Mouse (Mus musculus): ENCODE measurements at regions not wholly inside any gene's neighbourhood (a gene's known extent, or its start where the extent isn't known, plus 50 kb on each side); places are given as distances from the start of the nearest gene placed in this dataset.

DNA sequence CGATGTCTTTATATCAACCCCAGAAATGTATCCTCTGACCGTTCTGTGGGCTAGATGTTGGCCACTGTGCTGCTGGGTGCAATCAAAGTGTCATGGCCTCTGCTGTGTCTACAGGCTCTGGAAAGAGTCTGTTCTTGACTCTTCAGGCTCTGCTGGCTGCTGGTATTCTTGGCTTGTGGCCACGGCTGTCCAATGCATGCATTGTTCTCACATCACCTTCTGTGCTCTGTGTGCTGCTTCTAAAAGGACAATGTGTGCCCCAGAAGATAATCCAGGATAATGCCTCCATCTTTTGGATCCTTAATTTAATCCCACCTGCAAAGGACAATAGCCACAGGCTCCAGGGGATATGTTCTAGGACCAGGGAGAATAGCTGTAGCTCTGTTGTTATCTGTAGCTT is 77.5 kb upstream of the Dapl1 start:
- DNase-seq (ENCODE audit: low read depth, low spot score) = no peak

DNA sequence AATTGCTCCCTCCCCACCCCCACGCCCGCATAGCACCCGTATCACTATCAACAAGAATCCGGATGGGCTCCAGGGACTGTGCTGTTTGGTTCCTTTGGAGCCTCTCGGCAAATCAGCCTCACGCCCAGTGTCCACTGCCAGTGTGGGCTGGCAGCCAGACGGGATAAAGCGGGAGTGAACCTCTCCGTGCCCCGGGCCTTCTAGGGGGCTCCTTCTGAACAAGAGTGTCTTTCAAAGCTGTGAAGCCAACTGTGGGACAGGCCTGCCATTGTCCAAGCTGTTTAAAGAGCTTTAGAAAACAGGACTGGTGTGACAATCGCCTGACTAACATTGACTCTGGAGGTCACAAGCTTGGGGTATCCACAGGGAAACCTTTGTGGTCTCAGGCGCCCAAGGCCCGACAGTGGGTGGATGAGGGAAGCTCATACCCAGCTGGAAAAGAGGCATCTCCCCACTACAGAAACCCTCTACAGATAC is 76.9 kb upstream of the Dapl1 start:
- no peak for DNase-seq (ENCODE audit: low read depth, low spot score)

DNA sequence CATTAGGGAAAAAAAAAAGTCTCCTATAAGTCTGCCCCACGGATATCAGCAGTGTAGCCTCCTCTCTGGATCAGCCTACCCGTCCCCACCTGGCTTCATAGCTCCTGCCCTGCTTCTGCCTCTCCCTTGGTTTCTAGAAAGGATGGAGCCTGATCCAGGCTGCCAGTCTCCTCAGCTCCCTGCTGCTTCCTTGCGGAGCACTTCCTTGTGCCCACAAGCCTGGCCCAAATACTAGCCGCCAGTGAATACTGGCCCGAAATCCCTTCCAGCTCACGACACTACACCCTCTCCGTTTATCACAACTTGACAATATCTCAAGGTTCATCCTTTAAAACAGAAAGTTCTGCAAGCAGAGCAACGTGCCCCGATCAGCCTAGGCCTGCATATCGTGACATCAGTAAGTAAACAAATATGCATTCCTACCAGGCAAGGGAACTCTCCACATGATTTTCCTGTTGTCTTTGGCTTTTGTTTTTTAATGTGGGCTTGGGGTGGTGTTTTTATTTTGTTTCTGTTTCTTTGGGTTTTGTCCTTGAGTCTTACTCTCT is 76.3 kb upstream of the Dapl1 start:
- no peak for DNase-seq (ENCODE audit: low read depth, low spot score)

DNA sequence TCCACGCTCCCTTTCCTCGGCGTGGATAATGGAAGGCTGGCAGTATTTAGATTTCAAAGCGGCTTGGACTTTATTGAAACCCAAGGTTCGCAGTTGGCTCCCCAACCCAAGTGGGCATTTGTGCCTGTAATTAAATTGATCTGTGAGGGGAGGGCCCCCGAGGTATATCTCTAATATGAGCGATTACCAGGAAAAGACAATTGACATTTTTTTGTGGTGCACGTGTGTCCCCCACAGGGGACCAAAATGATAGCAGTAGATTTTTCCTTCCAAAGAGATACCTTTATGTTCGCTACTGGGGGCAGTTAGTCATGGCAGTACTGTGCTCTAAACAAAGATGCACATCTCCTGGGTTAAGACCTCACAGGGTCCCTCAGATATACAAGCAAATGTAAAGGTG is 69.8 kb upstream of the Dapl1 start:
- no peak for DNase-seq (ENCODE audit: low read depth, low spot score)

DNA sequence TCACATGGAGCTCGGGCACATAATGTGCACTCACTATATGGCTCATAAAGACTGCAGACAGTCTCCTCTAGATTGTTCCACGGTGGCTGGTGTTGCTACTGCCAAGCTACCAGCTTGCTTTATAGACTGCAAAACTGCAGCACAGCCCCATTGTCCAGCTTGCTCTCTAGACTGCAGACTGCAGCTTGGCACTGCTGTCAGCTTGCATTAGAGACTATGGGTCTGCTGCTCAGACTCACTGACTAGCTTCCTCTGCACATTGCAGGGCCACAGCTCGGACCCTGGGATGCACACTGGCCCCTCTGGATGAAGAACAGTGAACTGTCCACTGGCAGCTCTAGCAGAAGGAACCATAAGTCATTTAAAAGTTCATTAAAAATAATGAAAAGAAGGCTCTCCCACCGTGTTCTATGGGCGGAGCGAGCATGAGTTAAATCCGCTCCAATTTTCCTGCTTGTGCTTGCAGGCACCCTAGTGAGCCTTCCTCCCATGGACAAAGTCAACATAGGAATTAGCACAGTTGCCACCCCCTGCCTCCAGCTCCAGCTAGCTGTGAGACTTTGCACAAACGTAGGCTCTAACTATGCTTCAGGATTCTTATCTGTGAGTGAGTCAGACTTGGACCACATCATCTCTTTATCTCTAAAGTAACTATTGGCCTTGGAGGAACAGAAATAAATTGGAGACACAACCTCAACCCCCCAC is 67.8 kb upstream of the Dapl1 start:
- no peak for DNase-seq (ENCODE audit: low read depth, low spot score)

DNA sequence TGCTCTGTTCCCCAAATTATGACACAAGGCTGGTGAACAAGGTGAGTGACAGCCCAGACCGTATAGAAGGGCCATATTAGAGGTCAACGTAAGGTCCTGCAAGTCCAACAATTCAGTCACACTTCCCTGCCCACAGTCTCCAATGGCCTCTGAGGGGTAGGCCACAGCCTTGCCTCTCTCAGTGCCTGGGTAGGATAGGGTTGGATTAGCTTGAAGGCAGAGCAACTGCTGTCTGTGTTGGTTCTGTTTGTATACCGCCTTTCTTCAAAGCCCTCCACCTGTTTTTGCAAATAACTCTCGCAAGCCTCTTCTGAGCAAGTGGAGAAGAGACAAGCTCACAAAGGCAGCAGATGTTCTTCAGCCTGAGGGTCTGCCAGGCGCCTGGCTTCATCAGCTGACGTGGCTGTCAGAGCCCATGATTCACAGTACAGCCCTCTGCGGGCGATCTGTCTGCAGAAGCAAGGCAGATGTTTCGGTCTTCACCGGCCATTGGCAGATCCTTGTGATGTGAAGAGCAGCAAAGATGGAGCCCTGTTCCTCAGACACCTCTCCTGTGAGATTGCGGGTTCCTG is 67.0 kb upstream of the Dapl1 start:
- DNase-seq (ENCODE audit: low read depth, low spot score) = no peak

DNA sequence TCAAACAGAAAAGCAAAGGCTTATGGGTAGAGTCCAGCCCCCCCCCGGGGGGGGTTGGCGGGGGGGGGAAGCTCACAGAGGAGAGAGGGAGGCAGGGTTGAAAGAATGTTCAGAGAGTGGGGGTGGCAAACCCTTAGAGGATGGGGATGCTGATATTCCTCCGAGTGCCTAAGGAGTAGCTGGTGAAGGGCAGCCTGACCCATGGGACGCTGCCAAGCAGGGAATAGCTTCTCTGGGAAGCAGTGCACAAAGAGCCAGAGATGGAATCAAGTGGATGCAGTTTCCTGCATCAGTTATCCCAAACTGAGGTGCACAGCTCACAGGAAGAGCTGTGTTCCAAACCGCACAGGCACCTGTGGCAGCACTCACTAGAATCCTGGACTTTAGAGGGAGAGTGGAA is 64.0 kb upstream of the Dapl1 start:
- no peak for DNase-seq (ENCODE audit: low read depth, low spot score)

DNA sequence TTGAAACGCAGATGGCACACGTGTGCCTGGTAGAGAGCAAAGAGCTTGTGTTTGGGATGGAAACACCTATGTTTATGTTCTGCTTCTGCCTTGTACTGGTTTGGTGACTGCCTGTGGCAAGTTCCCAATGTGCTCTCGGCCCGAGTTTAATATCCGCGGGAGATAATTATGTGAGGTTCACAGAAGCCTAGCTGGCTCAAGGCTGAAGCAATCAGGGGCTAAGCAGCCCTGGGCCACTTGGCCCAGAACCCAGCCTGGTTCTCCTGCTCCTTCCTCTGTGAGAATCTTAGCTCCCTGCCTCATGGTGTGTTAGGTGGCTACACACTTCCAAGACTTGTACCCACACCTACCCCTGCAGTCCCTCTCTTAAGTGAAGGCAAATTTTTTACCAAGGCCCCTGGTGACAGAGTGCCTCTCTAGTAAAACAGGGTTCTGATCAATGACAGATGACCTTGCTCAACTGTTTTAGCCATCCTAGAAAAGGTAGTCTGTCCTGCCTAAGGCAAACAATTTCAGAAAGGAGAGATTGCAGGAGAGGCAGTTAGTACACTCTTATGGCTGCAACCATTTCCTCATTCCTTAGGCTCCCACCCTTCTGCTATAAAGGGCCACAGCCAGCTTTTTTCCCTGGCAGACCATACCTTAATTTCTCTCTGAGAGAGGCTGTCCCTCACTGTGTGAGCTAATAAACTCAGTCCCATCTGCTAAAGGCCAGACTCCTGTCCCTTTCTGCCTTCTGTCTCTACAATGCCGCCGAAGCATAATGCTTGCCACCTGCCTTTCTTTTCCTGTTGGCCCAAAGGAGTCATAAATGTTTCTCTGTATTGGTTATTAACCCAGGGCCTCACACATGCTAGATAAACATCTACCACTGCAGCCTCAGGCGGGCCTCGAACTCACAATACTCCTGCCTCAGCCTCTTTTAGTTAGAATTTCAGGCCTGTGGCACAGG is 61.9 kb upstream of the Dapl1 start:
- DNase-seq (ENCODE audit: low read depth, low spot score) = no peak

DNA sequence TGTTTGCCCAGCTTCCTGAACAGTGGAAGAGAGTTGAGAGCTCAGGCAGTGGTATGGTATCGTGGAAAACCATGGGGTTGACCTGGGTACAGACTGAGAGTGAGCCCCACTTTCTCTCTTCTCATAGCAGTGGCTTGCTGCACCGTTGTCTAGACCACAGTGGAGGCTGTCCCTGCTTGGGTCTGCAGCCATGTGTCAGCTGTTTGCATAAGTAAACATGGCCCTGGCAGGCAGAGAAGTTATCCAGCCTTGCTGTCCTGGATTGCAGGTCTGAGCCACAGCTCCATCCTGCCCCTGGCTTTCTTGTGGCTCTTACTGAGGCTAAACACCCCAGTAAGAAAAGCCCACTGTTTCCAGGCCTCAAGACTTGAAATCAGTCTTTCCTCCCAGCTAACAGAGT is 60.2 kb upstream of the Dapl1 start:
- no peak for DNase-seq (ENCODE audit: low read depth, low spot score)

DNA sequence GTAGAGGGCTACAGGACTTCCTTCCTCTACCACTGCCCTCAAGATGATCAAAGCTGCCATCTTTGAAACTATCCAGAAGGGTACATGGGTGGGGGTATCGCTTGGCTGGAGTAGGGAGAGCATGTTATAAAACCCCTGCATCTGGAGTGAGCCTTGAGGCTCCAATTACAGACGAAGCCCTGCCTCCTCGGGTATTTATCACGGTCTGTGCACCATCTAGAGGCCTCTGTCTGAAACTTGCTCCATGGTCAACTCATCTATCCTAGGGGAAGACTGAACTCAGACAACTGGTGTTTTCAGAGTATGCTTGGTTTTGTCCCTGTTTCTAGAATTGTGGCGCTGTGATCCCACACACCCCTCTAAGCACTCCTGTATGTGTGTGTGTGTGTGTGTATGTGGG is 59.7 kb upstream of the Dapl1 start:
- peak; percentile 69 for DNase-seq (ENCODE audit: low read depth, low spot score)

DNA sequence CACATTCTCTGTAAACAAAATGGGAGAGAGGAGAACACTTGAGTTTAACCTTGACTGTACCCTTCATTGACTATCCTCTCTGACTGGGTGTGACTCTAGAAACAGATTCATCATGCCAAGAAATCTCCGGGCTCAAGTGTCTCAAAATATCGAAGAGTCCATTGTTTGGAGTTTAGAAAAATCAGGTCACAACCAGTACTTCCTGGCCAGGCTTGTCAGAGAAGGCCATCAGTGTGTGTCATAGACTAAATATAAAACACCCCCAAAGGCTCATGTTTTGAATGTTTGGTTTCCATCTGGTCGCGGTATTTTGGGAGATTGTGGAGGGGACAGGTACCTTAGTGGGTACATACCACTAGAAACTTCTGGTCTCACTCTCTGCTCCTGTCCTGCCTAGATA is 58.6 kb upstream of the Dapl1 start:
- DNase-seq (ENCODE audit: low read depth, low spot score) = no peak

DNA sequence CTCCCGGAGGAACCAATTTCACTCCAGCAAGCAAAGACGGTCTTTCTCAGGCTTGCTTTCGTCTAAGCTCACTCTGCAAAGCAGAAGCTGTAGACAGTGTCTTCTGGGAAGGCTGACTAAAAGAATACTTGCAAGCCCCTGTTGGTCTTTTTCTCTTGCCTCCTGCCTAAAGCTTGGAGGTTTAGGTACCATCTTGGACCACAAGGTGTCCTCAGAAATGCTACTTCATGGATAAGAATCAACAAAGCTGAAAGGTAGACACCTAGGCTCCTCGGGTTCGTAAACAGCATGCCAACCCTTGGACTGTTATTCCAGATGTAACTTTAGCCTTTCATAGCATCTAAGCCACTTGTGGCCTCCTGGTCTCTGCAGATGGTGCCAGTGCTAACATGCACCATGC is 53.0 kb upstream of the Dapl1 start:
- DNase-seq (ENCODE audit: low read depth, low spot score) = no peak

DNA sequence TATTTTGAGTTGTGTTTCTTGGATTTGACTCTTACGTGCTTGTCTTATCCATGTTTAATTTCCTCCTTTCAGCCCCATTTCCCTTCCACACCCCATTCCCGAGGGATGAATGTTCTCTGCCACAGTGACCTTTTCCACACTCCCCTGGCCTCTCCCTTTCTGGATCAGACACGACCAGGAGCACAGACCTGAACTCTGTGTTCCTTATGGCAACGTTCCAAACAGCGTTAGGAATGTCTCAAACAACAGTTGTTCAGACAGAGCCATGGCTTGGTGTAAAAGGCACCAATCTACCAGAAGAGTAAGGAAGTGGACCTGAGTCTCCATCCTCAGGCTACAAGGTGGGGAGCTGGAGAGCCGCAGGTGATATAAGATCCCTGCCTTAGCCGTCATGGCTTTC is 52.6 kb upstream of the Dapl1 start:
- DNase-seq (ENCODE audit: low read depth, low spot score) = no peak
